11 mouse cellular contexts compared by ENCODE assay signal in the genomic region with DNA sequence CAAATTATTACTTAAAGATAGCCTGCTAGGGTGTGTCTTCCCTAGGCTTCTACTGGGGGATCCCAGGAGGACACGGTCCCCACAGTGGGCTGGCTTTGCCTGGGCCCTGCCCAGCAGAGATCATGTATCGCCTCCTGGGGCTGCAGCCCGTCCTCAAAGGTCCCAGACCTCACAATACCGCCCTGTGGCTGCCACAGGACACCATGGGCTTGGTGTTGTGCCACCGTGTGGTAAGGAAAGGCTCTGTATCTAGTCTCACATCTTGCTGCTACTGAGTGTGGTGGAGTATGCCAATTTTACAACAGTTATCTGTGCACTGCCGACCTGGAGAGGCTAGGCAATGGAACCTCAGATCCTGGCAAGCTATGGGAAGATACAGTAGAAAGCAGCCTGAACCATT. TPM values are rescaled to one million over a fixed set of nuclear protein-coding genes. Genes with fewer than 3 reads are reported as not detected.
DNase-seq lines count a peak whose midpoint lies in the region; ATAC-seq and TF ChIP-seq lines count a peak whose summit lies in the region.
"Had no signal": no experiment of that assay in that cellular context is flagged by ENCODE, and none has a peak within 500 bp of the region (broad histone marks: within the 10 kb centered on the region; RNA-seq: fewer than 3 reads in every experiment).

No protein-coding gene starts in this region.

- H3K4me2 ChIP-seq in heart, postnatal 0 days (ENCODE audit: low read depth, low read length), result no peak overlapping the region
- no peak overlapping the region for H3K4me2 ChIP-seq in forebrain, embryonic 13.5 days

- no peaks in the 10 kb centered on the region for H3K27me3 ChIP-seq in heart, postnatal 0 days (ENCODE audit: control insufficient read depth, insufficient read depth, low read length)
- H3K27me3 ChIP-seq in MEL (ENCODE audit: control insufficient read depth in 1 of 2, insufficient read depth in 2 of 2, low read length in 2 of 2), result no peaks in the 10 kb centered on the region
- no peaks in the 10 kb centered on the region for H3K27me3 ChIP-seq in forebrain, embryonic 13.5 days
- H3K27me3 ChIP-seq: limb, embryonic 15.5 days; neural tube, embryonic 12.5 days; stomach, embryonic 15.5 days had no signal

- WGBS in heart, postnatal 0 days, result 70% methylated on average over 6 of the region's 6 CpGs
- WGBS in forebrain, embryonic 13.5 days, result 47% methylated on average over 6 of the region's 6 CpGs

- DNase-seq in heart, postnatal 0 days (ENCODE audit: low spot score), result no peak
- DNase-seq in heart, postnatal 4 days, result no peak
- peak; percentile 8 for DNase-seq in MEL (ENCODE audit: low read depth, low spot score)
- no peak for DNase-seq in urinary bladder, postnatal 25 days (ENCODE audit: low spot score)
- no peak for DNase-seq in adrenal gland, postnatal 36 days

- H3K4me1 ChIP-seq in heart, postnatal 0 days (ENCODE audit: control insufficient read depth, insufficient read depth), result peaks cover 10% of the 10 kb centered on the region; the same call in 1 of the 2 replicates
- H3K4me1 ChIP-seq in MEL (ENCODE audit: control insufficient read depth in 1 of 2, insufficient read depth in 2 of 2, low read length in 2 of 2), result peaks cover 0 to 11% of the 10 kb centered on the region in 2 experiments; a peak in 2 of 4 replicates
- peaks cover 38% of the 10 kb centered on the region for H3K4me1 ChIP-seq in forebrain, embryonic 13.5 days

- no peak for TF ChIP-seq RAD21 in MEL (IDR thresholded peaks at IDR 0.05; ENCODE audit: low read depth, low read length)

- H3K36me3 ChIP-seq in heart, postnatal 0 days (replicated peaks; ENCODE audit: control insufficient read depth, insufficient read depth, low read length), result peaks cover 20% of the 10 kb centered on the region; the same call in 1 of the 2 replicates
- peaks cover 0 to 8% of the 10 kb centered on the region in 2 experiments; a peak in 3 of 4 replicates for H3K36me3 ChIP-seq in MEL (ENCODE audit: control insufficient read depth in 1 of 2, insufficient read depth in 2 of 2, low read length in 2 of 2)
- H3K36me3 ChIP-seq in forebrain, embryonic 13.5 days (ENCODE audit: poor library complexity, severe bottlenecking), result peaks cover 74% of the 10 kb centered on the region

- TF ChIP-seq POLR2A in MEL (IDR thresholded peaks at IDR 0.05; ENCODE audit: control insufficient read depth in 1 of 2, insufficient read depth in 1 of 2, low read depth in 1 of 2, low read length in 2 of 2, poor library complexity in 1 of 2), result no peak

- H3K27ac ChIP-seq in heart, postnatal 0 days (ENCODE audit: low read depth), result no peak overlapping the region
- H3K27ac ChIP-seq in MEL (ENCODE audit: control insufficient read depth, low read depth, low read length), result no peak overlapping the region
- peak overlapping the region; percentile 70 for H3K27ac ChIP-seq in forebrain, embryonic 13.5 days
- H3K27ac ChIP-seq: limb, embryonic 15.5 days; neural tube, embryonic 12.5 days; stomach, embryonic 15.5 days had no signal

- H3K9me3 ChIP-seq in heart, postnatal 0 days (replicated peaks; ENCODE audit: control insufficient read depth, low read length), result 0 out of 2 replicates have a peak, but pooled peaks cover 5% of the 10 kb centered on the region
- no peaks in the 10 kb centered on the region for H3K9me3 ChIP-seq in MEL (replicated peaks; ENCODE audit: insufficient read depth, low read length)
- peaks cover 38% of the 10 kb centered on the region for H3K9me3 ChIP-seq in forebrain, embryonic 13.5 days (replicated peaks)
- H3K9me3 ChIP-seq: stomach, embryonic 15.5 days had no signal

- H3K9ac ChIP-seq in heart, postnatal 0 days (replicated peaks; ENCODE audit: low read depth, low read length), result no peak overlapping the region
- no peak overlapping the region for H3K9ac ChIP-seq in MEL (ENCODE audit: control insufficient read depth, low read depth, low read length, poor library complexity, severe bottlenecking)
- H3K9ac ChIP-seq in forebrain, embryonic 13.5 days, result no peak overlapping the region
- H3K9ac ChIP-seq: limb, embryonic 15.5 days; stomach, embryonic 15.5 days had no signal

- no peak overlapping the region for H3K4me3 ChIP-seq in heart, postnatal 0 days (ENCODE audit: low read depth, low read length)
- H3K4me3 ChIP-seq in MEL (ENCODE audit: control insufficient read depth in 1 of 2, insufficient read depth in 1 of 2, low read depth in 2 of 2, low read length in 2 of 2), result no peak overlapping the region
- no peak overlapping the region for H3K4me3 ChIP-seq in forebrain, embryonic 13.5 days
- H3K4me3 ChIP-seq: neural tube, embryonic 12.5 days had no signal

- H3K79me2 ChIP-seq in MEL (ENCODE audit: control insufficient read depth, insufficient read depth, low read length, poor library complexity), result peaks cover 17% of the 10 kb centered on the region

- no peak for TF ChIP-seq EP300 in heart, postnatal 0 days (IDR thresholded peaks at IDR 0.05; ENCODE audit: low read depth)
- no peak for TF ChIP-seq EP300 in MEL (IDR thresholded peaks at IDR 0.05; ENCODE audit: low read depth in 1 of 2, low read length in 2 of 2)

- ATAC-seq in heart, postnatal 0 days (ENCODE audit: insufficient read depth, low read depth), result no peak
- ATAC-seq in forebrain, embryonic 13.5 days, result no peak
- peak; percentile 36; the same call in 1 of the 2 replicates for ATAC-seq in megakaryocyte, adult 5-6 weeks (ENCODE audit: poor library complexity, severe bottlenecking)
- no peak for ATAC-seq in erythroid progenitor cell, adult 5-6 weeks (replicated peaks; ENCODE audit: low FRiP score, poor library complexity, severe bottlenecking)

- 0 out of 2 replicates have a peak, but pooled peaks have one; percentile 5 for TF ChIP-seq CTCF in heart, postnatal 0 days (IDR thresholded peaks at IDR 0.05; ENCODE audit: low read depth)
- TF ChIP-seq CTCF in MEL (IDR thresholded peaks at IDR 0.05 in 2 of 3, conservative IDR thresholded peaks at IDR 0.05 in 1 of 3; ENCODE audit: control insufficient read depth in 1 of 3, insufficient read depth in 1 of 3, low read depth in 2 of 3, low read length in 3 of 3, poor library complexity in 1 of 3, severe bottlenecking in 1 of 3), result peak in 1 of 3 experiments; percentile 15; a peak in 1 of 6 replicates

TF ChIP-seq in MEL, 35 proteins besides CTCF, POLR2A, EP300 and RAD21:
- TF ChIP-seq USF2 (IDR thresholded peaks at IDR 0.05; ENCODE audit: borderline replicate concordance in 1 of 2, insufficient read depth in 1 of 2, low read depth in 1 of 2, low read length in 2 of 2), result no peak
- TF ChIP-seq ZC3H11A (IDR thresholded peaks at IDR 0.05; ENCODE audit: low read depth, low read length), result no peak
- TF ChIP-seq BHLHE40 (IDR thresholded peaks at IDR 0.05; ENCODE audit: borderline replicate concordance, low read depth, low read length), result no peak
- no peak for TF ChIP-seq NELFE (IDR thresholded peaks at IDR 0.05; ENCODE audit: low read depth, low read length)
- TF ChIP-seq MYB (IDR thresholded peaks at IDR 0.05; ENCODE audit: low read depth, low read length), result no peak
- no peak for TF ChIP-seq MAX (IDR thresholded peaks at IDR 0.05; ENCODE audit: low read length)
- no peak for TF ChIP-seq KAT2A (conservative IDR thresholded peaks at IDR 0.05; ENCODE audit: low read depth, low read length)
- no peak for TF ChIP-seq MXI1 (IDR thresholded peaks at IDR 0.05; ENCODE audit: low read depth, low read length)
- no peak for TF ChIP-seq ETS1 (IDR thresholded peaks at IDR 0.05; ENCODE audit: low read depth, low read length)
- no peak for TF ChIP-seq MAZ (IDR thresholded peaks at IDR 0.05; ENCODE audit: low read depth, low read length)
- no peak for TF ChIP-seq TAL1 (IDR thresholded peaks at IDR 0.05; ENCODE audit: low read length)
- no peak for TF ChIP-seq GATA1 (IDR thresholded peaks at IDR 0.05; ENCODE audit: low read depth, low read length)
- TF ChIP-seq POLR2AphosphoS5 (IDR thresholded peaks at IDR 0.05; ENCODE audit: borderline replicate concordance, low read depth, low read length), result no peak
- no peak for TF ChIP-seq E2F4 (IDR thresholded peaks at IDR 0.05; ENCODE audit: borderline replicate concordance, low read depth, low read length)
- TF ChIP-seq TBP (IDR thresholded peaks at IDR 0.05; ENCODE audit: low read depth, low read length), result no peak

RNA-seq across cellular contexts. Expression of a gene that starts 1.4 kb away (rescaled TPM):
- 23.8 and 27.9 TPM in 2 replicates for total RNA-seq in heart, postnatal 0 days (2014; rRNA removed; ENCODE audit: low replicate concordance)
- polyA plus RNA-seq in heart, postnatal 0 days (2015; fragmentation: Nextera tagmentation; extraction: Ambion mirVana), result 13.1 and 13.8 TPM in 2 replicates
- 10 to 100 TPM in 1 of 2 experiments, 1 to 10 TPM in 1; 8.9 to 13.2 TPM for total RNA-seq in heart, postnatal 4 days (2021)
- total RNA-seq in MEL (2012; rRNA removed), result 0.49 and 0.92 TPM in 2 replicates
- polyA plus RNA-seq in MEL (2012; ENCODE audit: insufficient read depth in 1 of 2, insufficient read length in 2 of 2, low read depth in 1 of 2, low replicate concordance in 2 of 2, missing spikeins in 1 of 2), result 1 to 10 TPM in 1 of 2 experiments, not detected in 1; 1.5 TPM
- polyA plus RNA-seq in forebrain, embryonic 13.5 days (2015; fragmentation: Nextera tagmentation; extraction: Ambion mirVana), result 6,508 and 7,407 TPM in 2 replicates
- total RNA-seq in megakaryocyte, adult 5-6 weeks (2015), result not detected in 2 replicates
- not detected in 2 replicates for total RNA-seq in megakaryocyte, adult 5-6 weeks (2017)
- total RNA-seq in erythroid progenitor cell, adult 5-6 weeks (2015; ENCODE audit: low replicate concordance), result not detected in 2 replicates
- total RNA-seq in erythroid progenitor cell, adult 5-6 weeks (2017; ENCODE audit: low replicate concordance), result not detected in 2 replicates
- 10 to 100 TPM; 50.0 to 97.9 TPM for total RNA-seq in adrenal gland, postnatal 36 days (2021)

RNA-seq across cellular contexts. Expression of a gene that starts 12.6 kb away (rescaled TPM):
- total RNA-seq in heart, postnatal 0 days (2014; rRNA removed; ENCODE audit: low replicate concordance), result 33.1 and 35.5 TPM in 2 replicates
- polyA plus RNA-seq in heart, postnatal 0 days (2015; fragmentation: Nextera tagmentation; extraction: Ambion mirVana), result 48.9 and 49.5 TPM in 2 replicates
- total RNA-seq in heart, postnatal 4 days (2021), result 10 to 100 TPM; 71.5 to 76.9 TPM
- total RNA-seq in MEL (2012; rRNA removed), result 10.5 and 11.6 TPM in 2 replicates
- 10 to 100 TPM in 1 of 2 experiments, not detected in 1; 19.1 TPM for polyA plus RNA-seq in MEL (2012; ENCODE audit: insufficient read depth in 1 of 2, insufficient read length in 2 of 2, low read depth in 1 of 2, low replicate concordance in 2 of 2, missing spikeins in 1 of 2)
- 161 and 187 TPM in 2 replicates for polyA plus RNA-seq in forebrain, embryonic 13.5 days (2015; fragmentation: Nextera tagmentation; extraction: Ambion mirVana)
- total RNA-seq in megakaryocyte, adult 5-6 weeks (2015), result 10.2 and 13.5 TPM in 2 replicates
- total RNA-seq in megakaryocyte, adult 5-6 weeks (2017), result 7.8 and 19.2 TPM in 2 replicates
- 1.7 and 4.0 TPM in 2 replicates for total RNA-seq in erythroid progenitor cell, adult 5-6 weeks (2015; ENCODE audit: low replicate concordance)
- 1.8 and 3.2 TPM in 2 replicates for total RNA-seq in erythroid progenitor cell, adult 5-6 weeks (2017; ENCODE audit: low replicate concordance)
- total RNA-seq in adrenal gland, postnatal 36 days (2021), result 10 to 100 TPM; 72.6 to 77.9 TPM
